Mouse (Mus musculus) lung, embryonic 14.5 days (tissue): ENCODE results near the gene Slc35e4. TPM values are rescaled to one million over a fixed set of nuclear protein-coding genes. Genes with fewer than 3 reads are reported as not detected.

ENCODE experiments used
- ATAC-seq: fragments of 200-750 bp; cut with Nextera tagmentation; 2 replicates; pipeline ENCODE4 v1.8.0; 2017; ENCODE audit warnings: mild to moderate bottlenecking, moderate TSS enrichment, moderate library complexity; ENCODE audit not compliant: insufficient read depth
- DNase-seq: peaks from one replicate; pipeline ENCODE4 v3.0.0-alpha.2; 2015
- H3K27ac ChIP-seq: fragments of 300-500 bp; sonication (generic); 2 replicates; pipeline ENCODE4 v1.5.1; 2014; ENCODE audit warnings: low read depth, mild to moderate bottlenecking, moderate library complexity
- H3K27me3 ChIP-seq: fragments of 300-500 bp; sonication (generic); 2 replicates; pipeline ENCODE4 v1.6.1; 2014; ENCODE audit warnings: low read length, control low read depth; ENCODE audit not compliant: insufficient read depth
- H3K36me3 ChIP-seq: fragments of 300-500 bp; sonication (generic); 2 replicates; pipeline ENCODE4 v1.6.1; 2014; ENCODE audit warnings: control low read depth; ENCODE audit not compliant: insufficient read depth
- H3K4me1 ChIP-seq: fragments of 300-500 bp; sonication (generic); 2 replicates; pipeline ENCODE4 v1.6.1; 2014; ENCODE audit warnings: antibody characterized with exemption, control low read depth; ENCODE audit not compliant: insufficient read depth
- H3K4me2 ChIP-seq: fragments of 300-500 bp; sonication (generic); 2 replicates; pipeline ENCODE4 v1.6.1; 2014; ENCODE audit warnings: mild to moderate bottlenecking
- H3K4me3 ChIP-seq: fragments of 300-500 bp; sonication (generic); 2 replicates; pipeline ENCODE4 v1.5.1; 2014; ENCODE audit warnings: low read depth, low read length
- H3K9ac ChIP-seq: fragments of 300-500 bp; sonication (generic); 2 replicates; pipeline ENCODE4 v1.6.1; 2014
- H3K9me3 ChIP-seq: fragments of 300-500 bp; sonication (generic); 2 replicates; pipeline ENCODE4 v1.6.1; 2016; ENCODE audit warnings: low read depth, low read length, control low read depth
- CTCF ChIP-seq: IDR thresholded peaks from 2 replicates; pipeline ENCODE4 v1.5.1; 2016; ENCODE audit warnings: antibody characterized with exemption, low read depth
- WGBS: fragments of 180-500 bp; shearing (Covaris S2); extraction: QIAGEN DNeasy Blood & Tissue Kit; methylation state at CpG from one replicate; pipeline ENCODE4 v1.1.7; 2014; 5-methylcytosine and 5-hydroxymethylcytosine counted together
- polyA plus RNA-seq: library from polyadenylated mRNA; unstranded; fragments of >200 nt; fragmentation: Nextera tagmentation; extraction: Ambion mirVana; gene quantifications from 2 replicates; pipeline ENCODE4 v1.2.1, GENCODE M21; 2014

Gene Slc35e4
- polyA plus RNA-seq, 1 experiment from 2014 or later = 2.7 TPM

DNA sequence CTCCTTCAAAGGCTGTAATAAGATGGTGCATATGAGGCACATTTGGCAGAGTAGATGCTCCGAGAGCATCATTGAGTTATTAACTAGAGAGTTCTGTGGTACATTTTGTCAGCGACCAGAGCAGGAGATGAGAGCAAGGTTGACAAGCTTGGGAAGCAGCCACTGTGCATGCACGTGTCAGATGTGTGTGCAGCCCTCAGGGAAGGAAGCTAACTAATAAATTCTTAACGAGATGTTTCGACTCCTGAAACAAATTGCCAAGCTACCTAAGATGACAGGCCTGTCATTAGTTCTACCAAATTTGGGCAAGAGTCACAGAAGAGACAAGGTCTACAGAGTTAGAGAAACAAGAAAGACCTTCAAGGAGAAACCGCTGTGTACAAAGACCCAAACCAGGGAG lies 50.1 kb downstream of the Slc35e4 start:
- H3K27ac ChIP-seq = no peak overlapping the region
- no peaks in the 10 kb centered on the region for H3K4me1 ChIP-seq
- DNase-seq (peak; percentile 24), ATAC-seq (no peak)
- H3K4me2 ChIP-seq = peak overlapping the region; percentile 86
- no peak for TF ChIP-seq CTCF
- no peaks in the 10 kb centered on the region for H3K36me3 ChIP-seq
- peak overlapping the region; percentile 46 for H3K4me3 ChIP-seq
- H3K27me3 ChIP-seq = peaks cover 10% of the 10 kb centered on the region; the same call in 1 of the 2 replicates
- H3K9ac ChIP-seq = no peak overlapping the region
- no peaks in the 10 kb centered on the region for H3K9me3 ChIP-seq
- WGBS = 37% methylated on average over 6 of the region's 6 CpGs

GRCm38 (mm10) chr11:3863454-3864112 lies 50.9 kb downstream of the Slc35e4 start, which contains the start of gene Osbp2:
Gene Osbp2 (minus strand): TSS chr11:3863903.
- Histone ChIP-seq H3K9ac (peak within 1 kb of the TSS; percentile 48), H3K27me3 (peaks cover 10% of the 10 kb centered on the region; the same call in 1 of the 2 replicates), H3K4me3 (peak within 1 kb of the TSS; percentile 46), H3K27ac (no peak within 1 kb of the TSS), H3K36me3 (no peaks in the 10 kb centered on the region), H3K4me1 (no peaks in the 10 kb centered on the region), H3K4me2 (peak within 1 kb of the TSS; percentile 86), H3K9me3 (no peaks in the 10 kb centered on the region)
- ATAC-seq (peak; percentile 97), DNase-seq (peak; percentile 77)
- TF ChIP-seq CTCF = peak; percentile 46
- 3% methylated on average over 58 of the region's 58 CpGs for WGBS

DNA sequence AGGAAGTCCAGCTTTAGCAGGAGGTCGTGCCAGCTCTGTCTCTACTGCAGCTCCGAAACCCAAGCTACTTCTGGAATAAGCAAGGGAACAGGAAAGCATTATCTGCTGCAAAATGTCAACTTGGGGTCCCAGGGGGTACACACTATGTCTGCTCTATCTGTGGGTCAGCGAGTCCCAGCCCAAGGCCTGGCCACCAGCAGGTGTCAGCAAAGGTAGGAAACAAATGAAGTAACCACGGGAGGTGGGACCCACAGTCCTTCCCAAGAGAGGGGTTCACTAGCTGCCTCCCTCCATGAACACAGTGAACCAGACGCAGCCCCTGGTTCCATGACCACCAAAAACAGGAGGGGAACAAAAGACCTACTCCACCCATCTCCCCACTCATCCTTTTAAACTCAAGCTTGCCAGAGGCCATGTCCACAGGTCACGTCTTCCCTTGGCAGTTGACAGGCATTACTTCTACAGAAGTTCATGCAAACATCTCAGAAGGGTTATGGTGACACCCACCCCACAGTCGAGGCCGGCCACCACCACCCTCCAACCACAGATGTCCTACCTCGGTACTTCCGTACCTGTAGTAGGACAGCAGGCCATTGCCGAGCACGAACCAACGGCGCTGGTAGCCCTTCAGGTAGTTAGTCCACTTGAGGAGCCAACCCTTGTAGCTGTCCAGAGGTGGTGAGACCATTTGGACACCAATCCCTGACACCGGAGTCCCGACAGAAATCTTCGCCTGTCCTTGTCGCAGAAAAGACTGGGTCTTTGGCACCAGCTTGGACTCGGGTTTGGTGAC lies 51.6 kb downstream of the Slc35e4 start:
- TF ChIP-seq CTCF = 0 out of 2 replicates have a peak, but pooled peaks have one; percentile 5
- H3K4me1 ChIP-seq = no peaks in the 10 kb centered on the region
- DNase-seq = no peak
- H3K27ac ChIP-seq = no peak overlapping the region
- WGBS = 72% methylated on average over 19 of the region's 19 CpGs
- no peaks in the 10 kb centered on the region for H3K9me3 ChIP-seq
- peaks cover 10% of the 10 kb centered on the region; the same call in 1 of the 2 replicates for H3K27me3 ChIP-seq
- peak overlapping the region; percentile 46; the same call in 1 of the 2 replicates for H3K4me3 ChIP-seq
- ATAC-seq = peak; percentile 8; the same call in 1 of the 2 replicates
- H3K4me2 ChIP-seq = peak overlapping the region; percentile 86
- no peaks in the 10 kb centered on the region for H3K36me3 ChIP-seq
- H3K9ac ChIP-seq = no peak overlapping the region

DNA sequence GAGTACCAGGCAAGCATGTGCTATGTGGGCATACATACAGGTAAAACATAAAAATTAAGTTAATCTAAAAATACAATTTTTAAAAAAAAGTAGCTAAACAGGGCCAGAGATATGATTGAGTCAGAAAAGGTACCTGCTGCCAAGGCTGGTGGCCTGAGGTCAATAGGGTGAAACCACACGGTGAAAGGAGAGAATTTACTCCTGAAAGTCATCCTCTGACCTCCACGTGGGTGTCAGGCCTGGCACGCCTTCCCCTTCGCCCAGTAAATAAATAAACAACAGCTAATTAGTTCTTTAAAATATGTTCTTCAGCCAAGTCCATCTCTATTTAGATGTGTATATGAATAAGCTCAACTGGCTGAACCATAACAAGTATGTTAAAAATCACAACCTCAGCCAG lies 54.1 kb downstream of the Slc35e4 start:
- ATAC-seq = no peak
- H3K9me3 ChIP-seq = no peaks in the 10 kb centered on the region
- no peak overlapping the region for H3K9ac ChIP-seq
- peaks cover 10% of the 10 kb centered on the region; the same call in 1 of the 2 replicates for H3K27me3 ChIP-seq
- WGBS = 48% methylated on average over 4 of the region's 4 CpGs
- H3K4me1 ChIP-seq = no peaks in the 10 kb centered on the region
- H3K4me3 ChIP-seq = no peak overlapping the region
- H3K36me3 ChIP-seq = no peaks in the 10 kb centered on the region
- TF ChIP-seq CTCF = no peak
- no peak for DNase-seq
- no peak overlapping the region for H3K4me2 ChIP-seq
- no peak overlapping the region for H3K27ac ChIP-seq

GRCm38 (mm10) chr11:3859778-3860177 lies 54.7 kb downstream of the Slc35e4 start:
- ATAC-seq (no peak), DNase-seq (no peak)
- H3K4me1 ChIP-seq = no peaks in the 10 kb centered on the region
- 91% methylated on average over 4 of the region's 4 CpGs for WGBS
- H3K4me3 ChIP-seq = no peak overlapping the region
- TF ChIP-seq CTCF = no peak
- H3K27ac ChIP-seq = no peak overlapping the region
- H3K4me2 ChIP-seq = no peak overlapping the region
- peaks cover 10% of the 10 kb centered on the region; the same call in 1 of the 2 replicates for H3K27me3 ChIP-seq
- no peak overlapping the region for H3K9ac ChIP-seq
- H3K9me3 ChIP-seq = no peaks in the 10 kb centered on the region
- H3K36me3 ChIP-seq = no peaks in the 10 kb centered on the region

DNA sequence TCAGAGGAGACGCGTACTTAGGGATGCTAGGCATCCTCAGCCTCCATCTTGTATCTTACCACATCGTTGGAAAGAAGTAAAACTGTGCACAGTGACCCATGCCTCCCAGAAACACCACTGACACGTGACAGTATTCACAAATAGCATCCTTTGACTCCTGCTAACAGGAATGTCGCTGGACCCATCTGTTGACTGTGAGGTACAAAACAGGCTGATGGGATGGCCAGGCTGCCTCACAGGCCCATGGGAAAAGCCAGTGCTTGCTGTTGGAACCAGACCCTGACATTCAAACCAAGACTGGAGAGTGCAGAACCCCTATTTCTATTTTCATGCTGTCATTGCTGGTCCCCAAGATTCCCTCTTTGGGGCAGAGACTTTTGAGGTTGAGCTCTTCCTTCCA lies 56.6 kb downstream of the Slc35e4 start:
- Histone ChIP-seq H3K9ac (no peak overlapping the region), H3K4me1 (no peaks in the 10 kb centered on the region), H3K4me2 (no peak overlapping the region), H3K9me3 (no peaks in the 10 kb centered on the region), H3K36me3 (no peaks in the 10 kb centered on the region), H3K27me3 (peaks cover 4% of the 10 kb centered on the region; the same call in 1 of the 2 replicates), H3K27ac (no peak overlapping the region), H3K4me3 (no peak overlapping the region)
- DNase-seq (no peak), ATAC-seq (no peak)
- TF ChIP-seq CTCF = no peak
- 65% methylated on average over 5 of the region's 5 CpGs for WGBS

Other genes starting within 250 kb of the Slc35e4 start
- 0.12 and 0.46 TPM in 2 replicates for gene Osbp2, start 50.8 kb downstream of the Slc35e4 start, polyA plus RNA-seq
- 0.14 TPM in 1 of 2 replicates, not detected in the other for gene 4921536K21Rik, start 19.6 kb downstream of the Slc35e4 start, polyA plus RNA-seq
- 8.8 and 11.0 TPM in 2 replicates for gene Dusp18, start 19.4 kb downstream of the Slc35e4 start, polyA plus RNA-seq
- 37.9 and 43.2 TPM in 2 replicates for gene Tcn2, start 17.5 kb upstream of the Slc35e4 start, polyA plus RNA-seq
- gene Pes1, start 49.3 kb upstream of the Slc35e4 start, polyA plus RNA-seq = 77.2 and 82.0 TPM in 2 replicates
- gene 4930556J24Rik, start 62.1 kb upstream of the Slc35e4 start, polyA plus RNA-seq = 0.16 TPM in 2 replicates
- gene Gal3st1, start 69.0 kb upstream of the Slc35e4 start, polyA plus RNA-seq = 4.6 and 5.3 TPM in 2 replicates
- 3.8 and 4.2 TPM in 2 replicates for gene Sec14l4, start 116.8 kb upstream of the Slc35e4 start, polyA plus RNA-seq
- 1.2 and 1.5 TPM in 2 replicates for gene Sec14l3, start 150.2 kb upstream of the Slc35e4 start, polyA plus RNA-seq
- 8.6 and 10.8 TPM in 2 replicates for gene Mtfp1, start 180.8 kb upstream of the Slc35e4 start, polyA plus RNA-seq
- gene Sec14l2, start 208.8 kb upstream of the Slc35e4 start, polyA plus RNA-seq = 1.5 and 1.9 TPM in 2 replicates
- gene Rnf215, start 220.5 kb upstream of the Slc35e4 start, polyA plus RNA-seq = 32.6 and 33.0 TPM in 2 replicates
- 5.3 and 6.6 TPM in 2 replicates for gene Ccdc157, start 245.6 kb upstream of the Slc35e4 start, polyA plus RNA-seq
- gene Sf3a1, start 245.7 kb upstream of the Slc35e4 start, polyA plus RNA-seq = 64.1 and 68.7 TPM in 2 replicates